Mouse (Mus musculus) heart, postnatal 0 days (tissue): ENCODE measurements at regions not wholly inside any gene's neighbourhood (a gene's known extent, or its start where the extent isn't known, plus 50 kb on each side); places are given as distances from the start of the nearest gene placed in this dataset.
"Not testable (repeated sequence)": the region's sequence is repeated elsewhere in the genome, so short reads cannot be mapped to it uniquely, and the experiment has no call there.

Experiments used
- ATAC-seq: fragments of 200-750 bp; cut with Nextera tagmentation; 2 replicates; pipeline ENCODE4 v1.8.0; 2017; ENCODE audit warnings: low read depth, moderate number of reproducible peaks, moderate library complexity; ENCODE audit not compliant: insufficient read depth
- DNase-seq: peaks from one replicate; pipeline ENCODE4 v3.0.0-alpha.2; 2016; ENCODE audit warnings: low spot score
- H3K27ac ChIP-seq: fragments of 300-500 bp; sonication (generic); 2 replicates; pipeline ENCODE4 v1.5.1; 2014; ENCODE audit warnings: low read depth, mild to moderate bottlenecking
- H3K27me3 ChIP-seq: fragments of 300-500 bp; sonication (generic); 2 replicates; pipeline ENCODE4 v1.6.1; 2014; ENCODE audit warnings: low read length, mixed read lengths; ENCODE audit not compliant: control insufficient read depth, insufficient read depth
- H3K36me3 ChIP-seq: fragments of 300-500 bp; sonication (generic); replicated peaks from 2 replicates; pipeline ENCODE4 v1.6.1; 2014; ENCODE audit warnings: low read length, mixed read lengths; ENCODE audit not compliant: control insufficient read depth, insufficient read depth
- H3K4me1 ChIP-seq: fragments of 300-500 bp; sonication (generic); 2 replicates; pipeline ENCODE4 v1.6.1; 2014; ENCODE audit warnings: antibody characterized with exemption; ENCODE audit not compliant: control insufficient read depth, insufficient read depth
- H3K4me2 ChIP-seq: fragments of 300-500 bp; sonication (generic); 2 replicates; pipeline ENCODE4 v1.6.1; 2014; ENCODE audit warnings: low read depth, mild to moderate bottlenecking, low read length, moderate library complexity
- H3K4me3 ChIP-seq: fragments of 300-500 bp; sonication (generic); 2 replicates; pipeline ENCODE4 v1.5.1; 2014; ENCODE audit warnings: low read depth, low read length
- H3K9ac ChIP-seq: fragments of 300-500 bp; sonication (generic); replicated peaks from 2 replicates; pipeline ENCODE4 v1.6.1; 2014; ENCODE audit warnings: low read depth, low read length, mixed read lengths
- H3K9me3 ChIP-seq: fragments of 300-500 bp; sonication (generic); replicated peaks from 2 replicates; pipeline ENCODE4 v1.6.1; 2016; ENCODE audit warnings: low read length; ENCODE audit not compliant: control insufficient read depth
- WGBS: fragments of 180-500 bp; shearing (Covaris S2); extraction: QIAGEN DNeasy Blood & Tissue Kit; methylation state at CpG from one replicate; pipeline ENCODE4 v1.1.7; 2014; 5-methylcytosine and 5-hydroxymethylcytosine counted together

GRCm38 (mm10) chr12:20614766-20615165 is 375.5 kb upstream of the Asap2 start:
- H3K4me2 ChIP-seq, H3K27me3 ChIP-seq: not testable (repeated sequence)

More at GRCm38 (mm10) chr12:20614766-20615165, 375.5 kb upstream of the Asap2 start:
- peak overlapping the region; percentile 36 for H3K4me3 ChIP-seq
- peak; percentile 11 for DNase-seq
- H3K9ac ChIP-seq, H3K4me1 ChIP-seq, H3K36me3 ChIP-seq, ATAC-seq, H3K27ac ChIP-seq, H3K9me3 ChIP-seq: not testable (repeated sequence)
- 0% methylated on average over 23 of the region's 39 CpGs for WGBS
